Mouse (Mus musculus): Measurements from ENCODE around the gene Mrpl39. TPM values are rescaled to one million over a fixed set of nuclear protein-coding genes. Genes with fewer than 3 reads are reported as not detected.

The Mrpl39 gene
- polyA plus RNA-seq, 1 experiment from 2014 or later: 54.2 TPM

DNA sequence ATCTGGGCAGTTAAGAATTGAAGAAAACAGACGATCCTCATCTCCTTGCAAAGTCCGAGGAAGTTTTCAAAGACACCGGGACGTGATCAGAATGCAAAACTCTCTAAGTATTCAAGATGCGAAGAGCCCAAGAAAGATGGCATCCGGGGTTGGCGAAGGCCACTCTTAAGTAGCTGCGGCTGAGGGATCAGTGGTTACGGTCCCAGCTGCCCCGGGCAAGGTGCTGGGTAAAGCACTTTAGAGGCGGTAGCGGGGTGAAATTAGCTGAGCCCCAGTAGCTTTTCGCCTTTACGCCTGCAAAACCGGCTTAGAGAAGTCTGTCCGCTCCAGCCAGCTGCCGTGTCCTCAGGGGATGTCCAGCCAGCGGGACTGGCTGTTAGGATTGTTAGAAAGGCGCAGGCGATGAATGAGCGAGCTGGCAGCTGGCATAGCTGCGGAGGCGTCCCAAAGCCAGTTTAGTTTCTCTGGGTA lies 39.3 kb upstream of the Mrpl39 start:
- no peaks in the 10 kb centered on the region for H3K9me3 ChIP-seq (ENCODE audit: control insufficient read depth, low read length)
- H3K27ac ChIP-seq (ENCODE audit: low read depth, low read length): peak overlapping the region; percentile 98
- H3K4me3 ChIP-seq (ENCODE audit: low read depth, low read length): peak overlapping the region; percentile 68
- DNase-seq (ENCODE audit: low spot score): peak; percentile 76
- H3K27me3 ChIP-seq (ENCODE audit: control insufficient read depth, insufficient read depth, low read length): no peaks in the 10 kb centered on the region
- H3K9ac ChIP-seq (ENCODE audit: low read length): peak overlapping the region; percentile 92
- 1% methylated on average over 23 of the region's 23 CpGs for WGBS
- no peaks in the 10 kb centered on the region for H3K36me3 ChIP-seq (ENCODE audit: control insufficient read depth, insufficient read depth, low read length)
- H3K4me2 ChIP-seq (ENCODE audit: low read depth, low read length, severe bottlenecking): peak overlapping the region; percentile 71
- ATAC-seq (replicated peaks; ENCODE audit: low FRiP score): peak; percentile 32
- peaks cover 2% of the 10 kb centered on the region; the same call in 1 of the 2 replicates for H3K4me1 ChIP-seq (replicated peaks; ENCODE audit: control insufficient read depth, insufficient read depth, low read length)

DNA sequence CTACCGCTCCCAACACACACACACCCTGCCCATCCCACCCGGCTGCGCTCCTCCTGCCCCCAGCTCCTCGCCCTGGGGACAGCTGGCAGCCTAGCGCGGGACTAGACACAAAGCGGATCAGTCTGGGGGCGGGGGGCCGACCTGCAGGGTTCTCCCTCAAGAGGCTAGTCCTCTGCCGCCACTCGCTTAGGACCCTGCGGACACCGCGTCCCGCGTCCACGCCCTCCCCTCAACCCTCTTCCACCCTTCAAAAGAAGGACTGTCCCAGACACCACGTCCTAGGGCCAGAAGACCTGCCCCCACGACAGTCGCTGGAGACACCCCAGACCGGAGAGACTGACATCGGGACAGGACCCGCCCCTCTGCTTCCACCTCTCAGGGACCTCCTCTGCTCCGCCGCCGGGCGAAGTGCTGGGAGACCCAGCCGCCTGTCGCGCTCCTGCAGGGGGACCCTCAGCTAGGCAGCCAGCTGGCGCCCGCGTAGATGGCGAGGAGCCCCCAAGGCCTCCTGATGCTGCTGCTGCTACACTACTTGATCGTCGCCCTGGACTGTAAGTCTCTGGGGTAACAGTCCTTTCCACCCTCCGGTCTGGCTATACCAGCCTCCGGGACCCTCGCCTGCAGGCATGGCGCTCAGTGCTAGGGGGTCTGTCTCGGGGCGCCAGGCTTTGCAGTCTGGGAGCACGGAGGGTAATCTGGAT lies 38.6 kb upstream of the Mrpl39 start, which contains the start of gene Jam2:
Jam2 (plus strand) TSS at position 121 of the 701 bp plus-strand sequence.
- H3K4me1 ChIP-seq (replicated peaks; ENCODE audit: control insufficient read depth, insufficient read depth, low read length): peaks cover 2% of the 10 kb centered on the region; the same call in 1 of the 2 replicates
- H3K9me3 ChIP-seq (ENCODE audit: control insufficient read depth, low read length): no peaks in the 10 kb centered on the region
- peak within 1 kb of the TSS; percentile 71 for H3K4me2 ChIP-seq (ENCODE audit: low read depth, low read length, severe bottlenecking)
- DNase-seq (ENCODE audit: low spot score): peak; percentile 90
- peak; percentile 89 for ATAC-seq (replicated peaks; ENCODE audit: low FRiP score)
- H3K9ac ChIP-seq (ENCODE audit: low read length): peak within 1 kb of the TSS; percentile 92
- under 1% methylated on average over 38 of the region's 43 CpGs for WGBS
- H3K36me3 ChIP-seq (ENCODE audit: control insufficient read depth, insufficient read depth, low read length): no peaks in the 10 kb centered on the region
- peak within 1 kb of the TSS; percentile 98 for H3K27ac ChIP-seq (ENCODE audit: low read depth, low read length)
- no peaks in the 10 kb centered on the region for H3K27me3 ChIP-seq (ENCODE audit: control insufficient read depth, insufficient read depth, low read length)
- H3K4me3 ChIP-seq (ENCODE audit: low read depth, low read length): peak within 1 kb of the TSS; percentile 68

DNA sequence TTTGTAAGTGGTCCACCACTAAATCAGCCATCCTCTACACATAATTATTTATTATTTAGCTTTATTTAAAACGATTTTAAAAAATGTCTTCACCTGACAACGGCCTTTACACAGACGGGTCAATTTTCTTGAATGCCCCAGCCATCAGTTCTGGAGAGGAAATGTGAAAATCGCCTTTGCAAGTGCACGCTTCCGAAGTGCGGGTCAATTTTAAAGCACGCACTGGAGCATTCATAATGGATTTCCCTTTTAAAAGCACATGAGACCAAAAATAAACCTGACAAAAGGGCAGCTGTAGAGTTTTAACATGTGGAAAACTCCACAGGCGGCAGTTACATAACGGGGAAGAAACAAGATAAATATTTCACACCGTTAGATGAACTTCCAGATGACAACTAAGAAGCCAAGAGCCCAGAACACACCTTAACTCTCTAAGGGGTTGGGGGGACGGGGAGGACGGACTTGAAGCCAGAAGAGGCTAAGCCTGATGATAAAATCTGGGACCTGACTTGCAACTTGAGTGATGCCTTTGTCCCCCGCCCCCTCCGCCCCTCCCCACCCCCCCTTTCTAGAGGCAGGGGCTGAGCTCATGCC lies 37.8 kb upstream of the Mrpl39 start:
- Histone ChIP-seq H3K9me3 (ENCODE audit: control insufficient read depth, low read length) (no peaks in the 10 kb centered on the region), H3K27ac (ENCODE audit: low read depth, low read length) (peak overlapping the region; percentile 98), H3K36me3 (ENCODE audit: control insufficient read depth, insufficient read depth, low read length) (no peaks in the 10 kb centered on the region), H3K4me3 (ENCODE audit: low read depth, low read length) (peak overlapping the region; percentile 68), H3K27me3 (ENCODE audit: control insufficient read depth, insufficient read depth, low read length) (no peaks in the 10 kb centered on the region), H3K4me1 (replicated peaks; ENCODE audit: control insufficient read depth, insufficient read depth, low read length) (peaks cover 2% of the 10 kb centered on the region; the same call in 1 of the 2 replicates), H3K4me2 (ENCODE audit: low read depth, low read length, severe bottlenecking) (peak overlapping the region; percentile 71), H3K9ac (ENCODE audit: low read length) (peak overlapping the region; percentile 92)
- ATAC-seq (replicated peaks; ENCODE audit: low FRiP score) (peak; percentile 56), DNase-seq (ENCODE audit: low spot score) (peak; percentile 77)
- WGBS: under 1% methylated on average over 14 of the region's 15 CpGs

- 5% methylated on average over 8 of the region's 8 CpGs for WGBS
- ATAC-seq (replicated peaks; ENCODE audit: low FRiP score) (peak; percentile 77), DNase-seq (ENCODE audit: low spot score) (peak; percentile 71)
- Histone ChIP-seq H3K27me3 (ENCODE audit: control insufficient read depth, insufficient read depth, low read length) (no peaks in the 10 kb centered on the region), H3K27ac (ENCODE audit: low read depth, low read length) (peak overlapping the region; percentile 98), H3K4me2 (ENCODE audit: low read depth, low read length, severe bottlenecking) (peak overlapping the region; percentile 71), H3K4me3 (ENCODE audit: low read depth, low read length) (peak overlapping the region; percentile 68; the same call in 1 of the 2 replicates), H3K4me1 (replicated peaks; ENCODE audit: control insufficient read depth, insufficient read depth, low read length) (peaks cover 2% of the 10 kb centered on the region; the same call in 1 of the 2 replicates), H3K9ac (ENCODE audit: low read length) (peak overlapping the region; percentile 92; the same call in 1 of the 2 replicates), H3K9me3 (ENCODE audit: control insufficient read depth, low read length) (no peaks in the 10 kb centered on the region), H3K36me3 (ENCODE audit: control insufficient read depth, insufficient read depth, low read length) (no peaks in the 10 kb centered on the region)
Measured at GRCm38 (mm10) chr16:84772496-84773267, 37.1 kb upstream of the Mrpl39 start.

DNA sequence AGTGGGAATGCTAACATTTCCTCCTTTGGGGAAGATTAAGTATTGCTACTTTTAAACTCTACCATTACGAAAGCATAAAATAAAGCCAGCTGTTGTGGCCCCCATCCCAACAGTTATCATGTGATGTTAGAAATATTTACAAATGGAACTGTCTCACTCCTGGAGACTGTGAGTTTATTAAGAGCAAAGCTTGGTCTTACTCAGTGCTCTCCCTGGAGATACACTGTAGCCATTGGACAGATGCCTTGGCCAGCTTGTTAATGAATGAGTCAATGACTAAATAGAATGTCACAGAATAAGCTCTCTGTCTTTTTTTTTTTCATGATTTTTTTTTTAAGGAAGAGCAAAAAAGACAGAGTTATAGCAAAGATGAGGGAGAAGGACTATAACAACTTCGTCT lies 35.9 kb upstream of the Mrpl39 start:
- Histone ChIP-seq H3K4me2 (ENCODE audit: low read depth, low read length, severe bottlenecking) (no peak overlapping the region), H3K4me1 (replicated peaks; ENCODE audit: control insufficient read depth, insufficient read depth, low read length) (peaks cover 2% of the 10 kb centered on the region; the same call in 1 of the 2 replicates), H3K9ac (ENCODE audit: low read length) (no peak overlapping the region), H3K4me3 (ENCODE audit: low read depth, low read length) (no peak overlapping the region), H3K36me3 (ENCODE audit: control insufficient read depth, insufficient read depth, low read length) (no peaks in the 10 kb centered on the region), H3K27ac (ENCODE audit: low read depth, low read length) (no peak overlapping the region), H3K27me3 (ENCODE audit: control insufficient read depth, insufficient read depth, low read length) (no peaks in the 10 kb centered on the region), H3K9me3 (ENCODE audit: control insufficient read depth, low read length) (no peaks in the 10 kb centered on the region)
- WGBS: 94% methylated on average over 2 of the region's 2 CpGs
- DNase-seq (ENCODE audit: low spot score): no peak
- ATAC-seq (replicated peaks; ENCODE audit: low FRiP score): no peak

GRCm38 (mm10) chr16:84770891-84771290 lies 35.3 kb upstream of the Mrpl39 start:
- 92% methylated on average over 7 of the region's 7 CpGs for WGBS
- no peak for ATAC-seq (replicated peaks; ENCODE audit: low FRiP score)
- no peaks in the 10 kb centered on the region for H3K36me3 ChIP-seq (ENCODE audit: control insufficient read depth, insufficient read depth, low read length)

DNA sequence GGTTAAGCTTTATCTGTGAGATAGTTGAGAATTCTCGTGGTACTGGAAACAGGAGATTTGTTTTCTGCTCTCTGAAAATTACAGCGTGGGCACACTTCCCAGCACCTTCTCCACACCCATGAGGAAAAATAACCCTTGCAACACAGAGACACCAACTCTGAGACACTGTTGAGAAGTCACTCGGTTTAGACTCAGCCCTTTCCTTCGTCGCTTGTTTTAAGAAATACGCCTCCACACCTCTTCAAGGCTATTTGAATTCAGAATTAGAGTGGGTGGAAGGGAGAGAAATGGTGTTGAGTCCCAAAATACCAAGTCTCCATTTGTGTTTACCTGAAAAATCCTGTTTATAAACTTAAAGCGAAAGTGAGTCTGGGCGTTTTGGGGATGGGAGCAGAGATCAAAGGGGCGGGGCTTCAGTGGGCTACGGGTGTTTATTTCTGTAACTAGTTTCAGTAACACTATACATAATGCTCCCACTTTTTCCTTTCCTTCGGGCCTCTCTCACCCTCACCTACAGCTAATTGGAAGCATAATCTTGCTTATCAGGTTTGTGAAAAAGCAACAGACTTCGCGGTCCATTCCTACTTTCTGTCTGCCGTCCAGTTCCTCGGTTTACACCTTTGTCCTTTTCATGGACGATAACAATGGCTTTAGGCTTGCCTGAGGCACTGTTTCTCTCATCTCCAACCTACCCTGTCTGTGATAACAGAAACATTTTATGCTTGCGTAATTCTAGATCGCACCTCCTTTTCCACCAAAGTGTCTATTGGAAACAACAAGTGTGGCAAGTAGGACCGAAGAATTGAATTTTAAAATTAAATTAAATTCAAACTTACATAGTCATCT lies 34.3 kb upstream of the Mrpl39 start:
- DNase-seq (ENCODE audit: low spot score) (no peak), ATAC-seq (replicated peaks; ENCODE audit: low FRiP score) (no peak)
- no peaks in the 10 kb centered on the region for H3K9me3 ChIP-seq (ENCODE audit: control insufficient read depth, low read length)
- H3K9ac ChIP-seq (ENCODE audit: low read length): no peak overlapping the region
- no peak overlapping the region for H3K27ac ChIP-seq (ENCODE audit: low read depth, low read length)
- no peak overlapping the region for H3K4me2 ChIP-seq (ENCODE audit: low read depth, low read length, severe bottlenecking)
- H3K36me3 ChIP-seq (ENCODE audit: control insufficient read depth, insufficient read depth, low read length): no peaks in the 10 kb centered on the region
- peaks cover 2% of the 10 kb centered on the region; the same call in 1 of the 2 replicates for H3K4me1 ChIP-seq (replicated peaks; ENCODE audit: control insufficient read depth, insufficient read depth, low read length)
- 85% methylated on average over 19 of the region's 19 CpGs for WGBS
- no peak overlapping the region for H3K4me3 ChIP-seq (ENCODE audit: low read depth, low read length)
- H3K27me3 ChIP-seq (ENCODE audit: control insufficient read depth, insufficient read depth, low read length): no peaks in the 10 kb centered on the region

More at GRCm38 (mm10) chr16:84770891-84771290, 35.3 kb upstream of the Mrpl39 start:
- H3K4me2 ChIP-seq (ENCODE audit: low read depth, low read length, severe bottlenecking): no peak overlapping the region
- peaks cover 2% of the 10 kb centered on the region; the same call in 1 of the 2 replicates for H3K4me1 ChIP-seq (replicated peaks; ENCODE audit: control insufficient read depth, insufficient read depth, low read length)
- no peaks in the 10 kb centered on the region for H3K9me3 ChIP-seq (ENCODE audit: control insufficient read depth, low read length)
- H3K9ac ChIP-seq (ENCODE audit: low read length): no peak overlapping the region
- no peak overlapping the region for H3K4me3 ChIP-seq (ENCODE audit: low read depth, low read length)
- no peak overlapping the region for H3K27ac ChIP-seq (ENCODE audit: low read depth, low read length)
- no peak for DNase-seq (ENCODE audit: low spot score)
- no peaks in the 10 kb centered on the region for H3K27me3 ChIP-seq (ENCODE audit: control insufficient read depth, insufficient read depth, low read length)

Measured in forebrain, embryonic 11.5 days (tissue).